Mouse (Mus musculus) heart, embryonic 16.5 days (tissue): Measurements from ENCODE around the gene Kcna2. TPM values are rescaled to one million over a fixed set of nuclear protein-coding genes. Genes with fewer than 3 reads are reported as not detected.

Experiments
- ATAC-seq: fragments of 200-750 bp; cut with Nextera tagmentation; replicated peaks from 2 replicates; pipeline ENCODE4 v1.8.0; 2017; ENCODE audit warnings: moderate number of reproducible peaks; ENCODE audit not compliant: insufficient read depth, low FRiP score; ENCODE audit errors: extremely low read depth
- H3K27ac ChIP-seq: fragments of 300-500 bp; sonication (generic); 2 replicates; pipeline ENCODE4 v1.5.1; 2014; ENCODE audit warnings: mild to moderate bottlenecking, low read length, control low read depth, moderate library complexity
- H3K27me3 ChIP-seq: fragments of 300-500 bp; sonication (generic); 2 replicates; pipeline ENCODE4 v1.6.1; 2014; ENCODE audit warnings: low read length, mixed read lengths; ENCODE audit not compliant: control insufficient read depth, insufficient read depth
- H3K36me3 ChIP-seq: fragments of 300-500 bp; sonication (generic); 2 replicates; pipeline ENCODE4 v1.6.1; 2014; ENCODE audit not compliant: control insufficient read depth, insufficient read depth
- H3K4me1 ChIP-seq: fragments of 300-500 bp; sonication (generic); 2 replicates; pipeline ENCODE4 v1.6.1; 2014; ENCODE audit warnings: low read length, mixed read lengths; ENCODE audit not compliant: control insufficient read depth, insufficient read depth
- H3K4me2 ChIP-seq: fragments of 300-500 bp; sonication (generic); 2 replicates; pipeline ENCODE4 v1.6.1; 2014; ENCODE audit warnings: low read depth, mild to moderate bottlenecking, control low read depth, low read length
- H3K4me3 ChIP-seq: fragments of 300-500 bp; sonication (generic); 2 replicates; pipeline ENCODE4 v1.5.1; 2014; ENCODE audit warnings: mild to moderate bottlenecking, control low read depth, low read length
- H3K9ac ChIP-seq: fragments of 300-500 bp; sonication (generic); 2 replicates; pipeline ENCODE4 v1.6.1; 2014; ENCODE audit warnings: low read length, control low read depth
- H3K9me3 ChIP-seq: fragments of 300-500 bp; sonication (generic); replicated peaks from 2 replicates; pipeline ENCODE4 v1.6.1; 2016; ENCODE audit warnings: low read length; ENCODE audit not compliant: control insufficient read depth
- WGBS: fragments of 180-500 bp; shearing (Covaris S2); extraction: QIAGEN DNeasy Blood & Tissue Kit; methylation state at CpG from one replicate; pipeline ENCODE4 v1.1.7; 2014; 5-methylcytosine and 5-hydroxymethylcytosine counted together
- polyA plus RNA-seq: library from polyadenylated mRNA; unstranded; fragments of >200 nt; fragmentation: Nextera tagmentation; extraction: Ambion mirVana; gene quantifications from 2 replicates; pipeline ENCODE4 v1.2.1, GENCODE M21; 2015

Kcna2 gene
- polyA plus RNA-seq, 1 experiment from 2014 or later = 0.05 TPM

GRCm38 (mm10) chr3:107094028-107094427 is 6.9 kb upstream of the Kcna2 start:
- H3K9ac ChIP-seq = no peak overlapping the region
- WGBS = 6% methylated on average over 4 of the region's 4 CpGs
- H3K36me3 ChIP-seq = no peaks in the 10 kb centered on the region
- H3K9me3 ChIP-seq = no peaks in the 10 kb centered on the region
- H3K4me2 ChIP-seq = no peak overlapping the region
- ATAC-seq = no peak
- H3K27me3 ChIP-seq = peaks cover 5% of the 10 kb centered on the region
- no peaks in the 10 kb centered on the region for H3K4me1 ChIP-seq
- H3K27ac ChIP-seq = no peak overlapping the region
- H3K4me3 ChIP-seq = no peak overlapping the region

- H3K27me3 ChIP-seq = peaks cover 28% of the 10 kb centered on the region
- no peak overlapping the region for H3K4me2 ChIP-seq
- 71% methylated on average over 3 of the region's 3 CpGs for WGBS
- H3K9ac ChIP-seq = no peak overlapping the region
- ATAC-seq = no peak
- H3K27ac ChIP-seq = no peak overlapping the region
- H3K36me3 ChIP-seq = no peaks in the 10 kb centered on the region
- H3K9me3 ChIP-seq = no peaks in the 10 kb centered on the region
- H3K4me3 ChIP-seq = no peak overlapping the region
- peaks cover 7% of the 10 kb centered on the region for H3K4me1 ChIP-seq
These were observed 4.6 kb upstream of the Kcna2 start for GRCm38 (mm10) chr3:107096269-107096731.

- no peak overlapping the region for H3K27ac ChIP-seq
- ATAC-seq = no peak
- no peak overlapping the region for H3K4me3 ChIP-seq
- peaks cover 11% of the 10 kb centered on the region for H3K4me1 ChIP-seq
- whole genome bisulfite sequencing = 47% methylated on average over 2 of the region's 2 CpGs
- H3K36me3 ChIP-seq = no peaks in the 10 kb centered on the region
- H3K4me2 ChIP-seq = no peak overlapping the region
- no peak overlapping the region for H3K9ac ChIP-seq
- H3K9me3 ChIP-seq = no peaks in the 10 kb centered on the region
- H3K27me3 ChIP-seq = peaks cover 58% of the 10 kb centered on the region
These were observed 1.1 kb upstream of the Kcna2 start for GRCm38 (mm10) chr3:107099866-107100265.

GRCm38 (mm10) chr3:107101456-107101786 is 475 bp downstream of the Kcna2 start:
- peak overlapping the region; percentile 65 for H3K9ac ChIP-seq
- ATAC-seq = 0 out of 2 replicates have a peak, but pooled peaks have one; percentile 1
- peaks cover 63% of the 10 kb centered on the region for H3K27me3 ChIP-seq

GRCm38 (mm10) chr3:107101787-107102651 is 1.1 kb downstream of the Kcna2 start:
- Histone ChIP-seq H3K9me3 (no peaks in the 10 kb centered on the region), H3K36me3 (no peaks in the 10 kb centered on the region), H3K4me3 (peak overlapping the region; percentile 66), H3K4me1 (peaks cover 11% of the 10 kb centered on the region), H3K27ac (no peak overlapping the region), H3K9ac (peak overlapping the region; percentile 65), H3K4me2 (peak overlapping the region; percentile 99), H3K27me3 (peaks cover 61% of the 10 kb centered on the region)
- ATAC-seq = peak; percentile 45
- WGBS = under 1% methylated on average over 53 of the region's 53 CpGs

More at GRCm38 (mm10) chr3:107101456-107101786, 475 bp downstream of the Kcna2 start:
- WGBS = under 1% methylated on average over 41 of the region's 41 CpGs
- Histone ChIP-seq H3K27ac (no peak overlapping the region), H3K4me2 (peak overlapping the region; percentile 99), H3K9me3 (no peaks in the 10 kb centered on the region), H3K4me3 (peak overlapping the region; percentile 66), H3K36me3 (no peaks in the 10 kb centered on the region), H3K4me1 (peaks cover 11% of the 10 kb centered on the region)

- ATAC-seq = no peak
- Histone ChIP-seq H3K4me2 (no peak overlapping the region), H3K9me3 (no peaks in the 10 kb centered on the region), H3K36me3 (no peaks in the 10 kb centered on the region), H3K9ac (no peak overlapping the region), H3K27me3 (peaks cover 61% of the 10 kb centered on the region), H3K27ac (no peak overlapping the region), H3K4me1 (peaks cover 11% of the 10 kb centered on the region), H3K4me3 (no peak overlapping the region)
- WGBS = 51% methylated on average over 7 of the region's 7 CpGs
These were observed 2.1 kb downstream of the Kcna2 start for GRCm38 (mm10) chr3:107103041-107103440.

GRCm38 (mm10) chr3:107103462-107103861 is 2.5 kb downstream of the Kcna2 start:
- no peak for ATAC-seq
- H3K9ac ChIP-seq = no peak overlapping the region
- H3K27ac ChIP-seq = no peak overlapping the region
- H3K27me3 ChIP-seq = peaks cover 61% of the 10 kb centered on the region
- no peaks in the 10 kb centered on the region for H3K36me3 ChIP-seq
- H3K4me1 ChIP-seq = peaks cover 11% of the 10 kb centered on the region
- no peak overlapping the region for H3K4me2 ChIP-seq
- no peaks in the 10 kb centered on the region for H3K9me3 ChIP-seq
- WGBS = 73% methylated on average over 3 of the region's 3 CpGs
- H3K4me3 ChIP-seq = no peak overlapping the region

- H3K4me2 ChIP-seq = no peak overlapping the region
- WGBS = 71% methylated on average over 6 of the region's 6 CpGs
- H3K9ac ChIP-seq = no peak overlapping the region
- H3K27ac ChIP-seq = no peak overlapping the region
- H3K27me3 ChIP-seq = peaks cover 38% of the 10 kb centered on the region
- H3K4me1 ChIP-seq = peaks cover 7% of the 10 kb centered on the region; the same call in 1 of the 2 replicates
- ATAC-seq = no peak
- H3K36me3 ChIP-seq = no peaks in the 10 kb centered on the region
- no peaks in the 10 kb centered on the region for H3K9me3 ChIP-seq
- H3K4me3 ChIP-seq = no peak overlapping the region
These were observed 5.0 kb downstream of the Kcna2 start for GRCm38 (mm10) chr3:107105986-107106385.

- no peak overlapping the region for H3K4me2 ChIP-seq
- H3K36me3 ChIP-seq = no peaks in the 10 kb centered on the region
- 62% methylated on average over 4 of the region's 4 CpGs for WGBS
- ATAC-seq = no peak
- H3K4me3 ChIP-seq = no peak overlapping the region
- H3K9ac ChIP-seq = no peak overlapping the region
- no peak overlapping the region for H3K27ac ChIP-seq
- no peaks in the 10 kb centered on the region for H3K9me3 ChIP-seq
- no peaks in the 10 kb centered on the region for H3K27me3 ChIP-seq
- H3K4me1 ChIP-seq = no peaks in the 10 kb centered on the region
These were observed 11.6 kb downstream of the Kcna2 start for GRCm38 (mm10) chr3:107112498-107112897.
